Mouse (Mus musculus) retina, adult 2 months (tissue): ENCODE measurements at regions not wholly inside any gene's neighbourhood (a gene's known extent, or its start where the extent isn't known, plus 50 kb on each side); places are given as distances from the start of the nearest gene placed in this dataset.

Source experiments
- DNase-seq: peaks from one replicate; pipeline ENCODE4 v3.0.0-alpha.2; 2012; ENCODE audit warnings: low read depth, low spot score

DNA sequence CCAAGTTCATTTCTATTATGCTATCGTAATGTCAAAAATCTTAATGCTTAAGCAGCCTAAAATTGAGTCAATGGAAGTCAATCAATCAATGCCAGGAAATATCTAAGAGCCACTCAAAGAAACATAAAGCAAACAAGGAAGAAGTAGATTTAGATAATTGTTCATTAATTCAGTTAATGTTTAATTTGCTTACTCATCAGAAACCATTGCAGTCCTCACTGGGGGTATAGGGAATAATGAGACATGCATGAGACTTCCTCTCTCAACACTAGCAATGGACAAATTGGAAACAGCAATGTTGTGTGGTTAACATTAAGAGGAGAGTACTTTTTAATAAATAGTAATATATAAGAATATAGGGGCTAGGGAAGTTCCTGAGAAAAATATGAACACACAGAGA, 209.9 kb downstream of the Etaa1 start:
- no peak for DNase-seq

DNA sequence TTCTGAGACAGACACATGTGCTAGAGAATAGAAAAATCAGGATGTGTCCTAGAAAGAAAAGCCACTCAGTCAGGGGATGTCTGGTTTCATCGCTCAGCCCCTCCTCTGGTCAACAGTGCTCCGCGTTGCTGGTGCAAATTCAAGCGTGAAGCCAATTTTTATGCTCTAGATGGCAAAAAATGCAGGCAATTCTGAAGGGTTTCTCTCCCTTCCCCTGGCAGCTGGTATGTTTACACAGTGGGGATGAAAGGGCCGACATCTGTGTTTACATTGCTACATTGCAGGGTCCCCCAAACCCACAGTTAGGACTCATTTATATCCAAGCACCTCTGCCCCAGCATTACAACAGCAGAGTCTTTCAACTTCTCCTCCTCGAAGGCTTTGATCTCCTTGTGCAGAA, 203.3 kb downstream of the Etaa1 start:
- DNase-seq = no peak

DNA sequence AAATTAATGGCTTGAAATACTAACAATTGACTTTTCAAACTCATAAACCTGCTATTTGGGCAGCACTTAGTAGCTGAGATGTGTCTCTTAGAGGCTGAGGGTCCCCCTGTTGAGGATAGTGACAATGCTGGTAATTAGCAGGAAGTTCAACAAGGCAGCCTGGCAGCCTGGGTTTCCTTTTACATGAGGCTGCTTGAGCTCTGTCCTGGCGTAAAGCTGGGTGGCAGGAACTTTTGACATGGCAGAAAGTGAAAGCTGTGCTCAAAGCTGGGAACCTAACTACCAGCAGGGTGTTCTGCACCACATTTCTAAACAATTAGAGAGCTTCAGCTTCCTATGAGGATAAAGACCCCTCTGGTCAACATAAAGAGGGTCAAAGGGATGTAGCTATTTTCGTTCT, 194.5 kb downstream of the Etaa1 start:
- no peak for DNase-seq

DNA sequence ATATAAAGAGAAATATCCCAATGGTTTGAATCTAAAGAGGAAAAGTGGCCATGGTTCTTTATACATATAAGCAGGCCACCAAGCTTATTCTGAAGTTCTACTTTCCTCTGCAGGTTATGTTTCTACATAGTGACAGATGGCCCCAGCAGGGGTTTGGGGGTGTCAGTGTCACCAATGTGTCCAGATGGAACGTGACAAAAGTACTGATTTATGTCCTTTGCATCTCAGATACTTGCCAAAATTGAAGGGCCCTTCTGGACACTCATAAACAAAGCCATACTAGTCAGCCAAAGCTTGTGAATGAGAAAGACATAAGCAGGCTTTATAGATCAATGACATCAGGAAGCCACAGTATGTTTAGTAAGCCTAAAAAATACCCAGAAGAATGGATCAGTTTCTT, 190.3 kb downstream of the Etaa1 start:
- no peak for DNase-seq

DNA sequence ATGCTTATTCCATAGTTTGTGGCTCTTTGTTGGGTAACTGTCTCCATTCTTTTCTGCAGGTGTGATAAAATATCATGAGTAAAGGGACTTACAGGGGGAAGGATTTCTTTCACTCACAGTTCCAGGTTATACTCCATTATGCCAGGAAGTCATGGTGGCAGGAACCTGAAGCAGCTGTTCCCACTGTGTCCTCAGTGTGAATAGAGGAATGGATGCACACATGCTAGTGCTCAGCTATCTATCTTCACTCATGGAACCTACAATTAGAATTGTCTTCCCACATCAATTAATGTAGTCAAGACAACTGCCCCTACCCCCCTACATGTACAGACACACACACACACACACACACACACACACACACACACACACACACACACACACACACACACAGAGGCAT, 189.5 kb downstream of the Etaa1 start:
- no peak for DNase-seq

DNA sequence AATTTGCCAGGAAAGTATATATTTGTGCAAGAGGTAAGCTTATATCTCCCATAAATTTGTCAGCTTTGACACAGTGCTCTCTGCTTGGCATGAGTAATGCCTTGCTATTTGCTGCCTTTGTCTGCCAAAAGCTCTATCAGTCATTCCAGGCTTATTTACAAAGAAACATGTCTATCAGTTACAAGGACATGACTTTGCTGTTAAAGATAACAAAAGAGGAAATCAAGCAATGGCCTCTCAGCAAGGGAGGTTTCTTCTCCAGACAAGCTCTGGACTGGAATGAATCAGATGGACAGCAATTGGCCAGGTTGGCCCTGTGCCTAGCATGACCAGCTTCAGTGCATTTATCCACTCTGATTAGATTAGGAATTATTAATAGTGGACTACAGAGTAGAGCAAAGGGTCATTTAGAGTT, 185.3 kb downstream of the Etaa1 start:
- DNase-seq = no peak

DNA sequence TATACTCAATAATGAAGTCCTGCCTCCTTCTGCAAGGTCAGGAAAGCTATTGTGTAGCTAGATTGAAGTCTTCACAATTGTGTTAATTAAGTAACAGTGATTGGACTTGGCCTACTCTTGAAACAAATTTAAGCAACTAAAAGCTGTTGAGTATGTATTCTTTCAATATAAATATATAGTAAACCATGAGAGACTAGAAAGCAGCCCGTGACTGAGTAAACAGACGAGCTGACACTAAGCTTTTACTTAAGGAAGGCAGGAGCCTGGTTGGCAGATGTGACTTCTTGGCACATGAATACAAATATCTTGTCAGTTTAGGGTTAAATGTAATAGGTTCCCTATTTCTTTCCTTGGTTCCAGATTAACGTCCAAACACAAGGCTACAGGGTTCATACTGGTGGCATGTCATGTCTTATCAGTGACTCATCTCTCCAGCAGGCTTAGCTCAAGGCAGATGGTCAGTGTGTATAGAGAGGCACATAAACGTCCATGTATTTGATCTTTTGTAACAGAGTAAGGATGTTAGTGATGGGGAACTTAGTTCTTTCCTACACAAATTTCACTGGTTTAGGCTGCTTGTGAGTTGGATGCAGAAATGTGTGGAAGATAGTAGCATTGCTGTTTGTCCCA, 184.7 kb downstream of the Etaa1 start:
- no peak for DNase-seq

DNA sequence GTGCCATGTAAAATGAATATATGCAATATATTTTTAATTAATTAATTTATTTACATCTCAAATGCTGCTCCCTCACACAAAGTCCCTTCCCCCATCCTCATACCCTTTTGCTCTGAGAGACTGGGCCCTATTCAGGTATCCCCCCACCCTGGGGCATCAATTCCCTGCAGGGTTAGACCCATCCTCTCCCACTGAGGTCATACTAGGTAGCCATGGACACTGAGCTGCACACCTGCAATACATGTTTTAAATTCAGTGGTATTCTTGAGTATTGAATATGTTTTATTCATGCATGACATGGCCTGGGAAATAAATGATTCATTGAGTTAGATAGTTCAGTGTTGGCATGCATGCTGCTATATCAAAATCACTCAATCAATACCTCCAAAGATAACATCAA, 156.0 kb downstream of the Etaa1 start:
- no peak for DNase-seq

DNA sequence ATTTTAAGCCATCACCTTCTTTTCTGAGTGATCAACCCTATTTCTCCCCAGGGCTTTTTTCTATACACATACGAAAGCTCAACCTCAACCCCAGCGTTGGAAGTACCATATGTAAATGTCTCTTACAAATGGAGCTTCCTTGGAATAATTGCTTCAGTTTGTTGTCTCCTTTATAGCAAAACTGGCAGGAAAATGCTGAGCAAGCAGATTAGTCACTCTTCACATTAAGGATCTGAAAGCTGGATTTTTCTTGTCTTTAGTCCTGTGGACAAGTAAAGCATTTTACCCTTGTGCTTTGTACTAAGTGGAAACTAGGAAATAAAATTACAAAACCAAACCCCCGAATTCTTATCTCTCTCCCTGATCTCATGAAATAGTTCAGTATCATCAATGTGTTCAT, 145.8 kb downstream of the Etaa1 start:
- no peak for DNase-seq

DNA sequence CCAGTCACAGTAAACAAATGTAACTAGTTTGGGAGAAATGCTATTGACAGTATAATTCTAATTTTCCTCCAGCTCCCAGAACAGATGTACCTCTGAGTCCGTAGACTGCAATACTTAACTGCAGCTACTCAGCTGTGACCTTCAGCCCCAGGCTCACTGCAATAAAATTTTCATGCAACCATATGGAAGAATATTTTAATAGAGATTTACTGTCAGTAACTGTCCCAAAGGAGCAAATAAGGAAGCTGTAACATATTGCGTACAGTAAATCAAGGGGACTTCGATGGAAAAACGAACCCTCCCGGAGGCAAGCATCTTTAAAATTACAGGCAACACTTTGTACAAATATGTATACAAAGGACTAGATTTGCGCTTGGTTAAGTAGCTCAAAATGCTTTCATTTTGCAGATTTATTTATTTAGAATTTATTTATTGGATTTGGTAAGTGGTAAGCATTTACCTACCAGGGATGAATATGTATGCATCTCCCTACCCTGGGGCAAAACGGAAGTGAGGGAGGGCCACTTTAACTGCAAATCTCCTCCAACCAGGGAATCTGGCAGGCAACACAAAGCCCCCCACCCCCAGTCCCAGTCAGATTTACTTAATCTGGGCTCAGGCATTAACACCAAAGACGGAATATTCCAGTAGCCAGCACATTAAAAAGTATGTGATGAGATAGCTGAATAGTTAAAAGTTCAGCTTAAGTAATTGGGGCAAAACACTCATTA, 141.7 kb downstream of the Etaa1 start:
- no peak for DNase-seq

DNA sequence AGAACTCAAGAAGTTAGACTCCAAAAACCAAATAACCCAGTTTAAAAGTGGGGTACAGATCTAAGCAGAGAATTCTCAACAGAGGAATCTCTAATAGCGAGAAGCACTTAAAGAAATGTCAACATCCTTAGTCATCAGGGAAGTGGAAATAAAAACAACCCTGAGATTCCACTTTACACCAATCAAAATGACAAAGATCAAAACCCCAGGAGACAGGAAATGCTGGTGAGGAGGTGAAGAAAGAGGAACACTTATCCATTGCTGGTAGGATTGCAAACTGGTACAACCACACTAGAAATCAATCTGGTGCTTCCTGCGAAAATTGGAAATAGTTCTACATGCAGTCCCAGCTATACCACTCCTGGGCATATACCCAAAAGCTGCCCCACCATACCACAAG, 111.0 kb downstream of the Etaa1 start:
- no peak for DNase-seq

DNA sequence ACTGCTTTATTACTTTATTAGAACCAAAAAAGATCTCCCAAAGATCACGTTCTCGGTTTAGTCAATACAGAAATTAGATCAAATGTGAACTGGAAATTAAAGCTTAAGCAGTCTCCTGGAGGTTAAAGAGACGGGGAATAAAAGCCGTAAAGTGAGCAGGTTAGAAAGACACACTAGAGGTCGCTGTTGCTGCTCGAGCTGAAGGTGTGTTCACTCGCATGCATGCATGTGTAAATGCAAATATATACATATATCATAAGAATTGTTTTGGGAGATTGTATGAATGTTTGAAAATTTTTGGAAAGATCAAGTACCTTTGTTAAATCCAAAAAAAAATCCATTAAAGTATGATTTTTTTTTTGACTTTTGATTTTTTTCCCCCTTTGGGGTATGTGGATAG, 101.3 kb downstream of the Etaa1 start:
- DNase-seq = peak; percentile 4

DNA sequence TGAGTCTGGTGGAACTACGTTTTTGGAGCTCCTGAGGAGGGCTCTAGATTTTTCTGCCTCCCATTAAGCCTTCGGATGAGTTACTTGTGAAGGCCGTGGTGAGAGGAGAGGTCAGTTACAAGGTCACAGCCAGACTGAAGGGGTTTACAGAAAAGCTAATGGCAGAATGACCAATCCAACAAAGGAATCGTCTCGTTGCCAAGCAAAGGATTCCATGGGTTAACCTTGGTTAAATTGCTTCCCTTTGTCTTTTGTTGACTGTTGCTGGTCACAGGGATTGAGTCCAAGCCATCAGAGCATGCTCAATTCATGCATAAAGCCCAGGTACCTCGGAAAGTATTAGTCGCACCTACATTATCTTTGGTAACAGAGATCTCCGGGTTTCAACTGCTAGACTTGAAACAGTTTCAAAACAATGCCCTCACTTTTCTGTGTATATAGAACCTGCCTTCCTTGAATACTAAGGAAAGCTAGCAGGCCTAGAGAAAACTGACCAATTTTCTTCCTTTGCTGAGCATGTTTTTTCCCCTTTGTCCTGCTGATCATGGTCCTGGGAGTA, 100.3 kb downstream of the Etaa1 start:
- no peak for DNase-seq

DNA sequence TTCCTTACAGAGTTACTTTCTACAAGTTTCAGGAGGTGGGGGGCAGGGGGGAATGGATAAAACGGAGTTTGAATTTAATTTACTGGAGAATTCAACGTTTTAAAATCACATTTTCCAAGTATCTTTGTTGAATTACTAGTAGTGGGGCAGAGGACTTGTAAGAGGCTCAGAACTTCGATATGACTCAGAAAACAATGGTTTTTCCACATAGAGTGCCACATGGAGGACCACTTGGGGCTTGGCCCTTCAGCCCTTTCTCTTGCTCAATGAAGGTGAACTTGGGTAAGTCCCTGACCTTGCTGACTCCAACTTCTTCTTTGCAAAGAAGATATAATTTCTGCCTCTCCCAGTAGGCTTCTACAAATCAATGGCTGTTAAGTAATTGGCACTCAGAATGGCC, 99.8 kb downstream of the Etaa1 start:
- DNase-seq = no peak

DNA sequence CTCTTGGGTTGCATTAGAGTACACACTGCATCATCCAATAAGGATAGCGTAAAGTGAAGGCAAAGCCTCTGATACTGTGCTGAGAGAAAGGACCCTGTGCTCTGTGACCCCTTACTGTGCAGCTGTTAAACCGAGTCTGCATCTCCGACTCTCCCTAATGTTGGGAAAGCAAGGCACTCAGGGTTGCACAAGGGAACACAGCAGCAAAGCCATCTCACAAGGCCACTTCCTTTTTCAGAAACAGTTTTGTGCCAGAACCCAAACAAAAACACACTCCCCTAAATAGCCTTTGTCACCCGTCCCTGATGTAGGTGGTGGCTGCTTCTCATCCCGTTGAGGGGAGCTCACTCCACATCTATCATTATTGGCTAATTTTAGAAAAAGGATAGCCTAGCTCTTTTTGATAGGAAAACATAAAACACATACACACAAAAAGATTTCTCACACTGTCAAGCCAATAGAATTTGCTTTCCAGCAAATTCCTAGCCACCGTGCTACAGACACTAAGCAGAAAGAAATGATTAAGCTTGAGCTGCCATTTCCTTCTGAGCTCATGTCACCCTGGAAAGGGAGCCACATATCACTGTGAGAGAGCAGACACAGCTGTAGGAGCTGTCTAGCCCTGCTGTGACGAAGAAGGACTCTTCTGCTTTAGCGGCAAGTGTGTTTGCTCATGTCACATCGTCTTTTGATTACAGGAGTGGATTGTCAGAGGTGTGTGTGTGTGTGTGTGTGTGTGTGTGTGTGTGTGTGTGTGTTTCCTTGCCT, 94.1 kb downstream of the Etaa1 start:
- no peak for DNase-seq

DNA sequence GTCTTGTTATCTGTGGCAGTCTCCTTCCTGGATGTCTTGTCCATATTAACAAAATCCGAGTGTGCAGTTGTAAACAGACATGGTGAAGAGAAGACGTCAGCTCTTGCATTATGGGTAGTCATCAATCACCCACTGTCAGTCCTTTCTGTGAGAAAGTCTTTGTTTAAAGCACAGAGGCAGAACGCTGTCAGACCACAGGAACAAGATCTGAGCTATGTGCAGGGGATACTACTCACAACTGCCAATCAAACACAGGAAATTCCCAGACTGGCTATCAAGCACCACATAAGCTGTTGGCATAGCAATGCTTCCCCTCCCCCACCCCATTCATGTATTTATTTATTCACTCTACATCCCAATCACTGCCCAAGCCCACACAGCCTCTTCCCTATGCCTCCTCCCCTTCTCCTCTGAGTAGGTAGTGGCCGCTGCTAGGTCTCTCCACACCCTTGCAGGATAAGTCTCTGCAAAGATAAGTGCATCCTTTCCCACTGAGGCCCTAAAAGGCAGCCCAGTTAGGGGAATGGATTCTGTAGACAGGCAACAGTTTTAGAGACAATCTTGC, 88.8 kb downstream of the Etaa1 start:
- DNase-seq = no peak

DNA sequence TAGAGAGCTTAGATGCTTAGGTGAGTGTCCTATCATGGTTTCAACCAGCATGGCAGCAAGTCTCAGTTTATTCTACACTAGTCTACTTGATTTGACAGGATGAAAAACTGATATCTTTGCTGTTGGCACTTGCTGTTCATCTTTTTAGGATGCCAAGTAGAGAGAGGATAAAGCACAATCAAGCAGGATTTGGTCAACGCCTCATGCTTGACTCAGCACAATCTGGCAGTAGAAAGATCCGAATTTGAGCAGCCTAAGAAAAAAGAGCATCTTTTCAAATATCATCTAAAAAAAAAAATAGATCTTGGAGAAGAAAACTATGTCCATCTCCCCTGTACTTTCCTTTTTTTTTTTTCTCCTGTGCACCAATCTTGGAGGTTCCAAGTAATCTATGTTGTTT, 83.0 kb downstream of the Etaa1 start:
- DNase-seq = no peak

DNA sequence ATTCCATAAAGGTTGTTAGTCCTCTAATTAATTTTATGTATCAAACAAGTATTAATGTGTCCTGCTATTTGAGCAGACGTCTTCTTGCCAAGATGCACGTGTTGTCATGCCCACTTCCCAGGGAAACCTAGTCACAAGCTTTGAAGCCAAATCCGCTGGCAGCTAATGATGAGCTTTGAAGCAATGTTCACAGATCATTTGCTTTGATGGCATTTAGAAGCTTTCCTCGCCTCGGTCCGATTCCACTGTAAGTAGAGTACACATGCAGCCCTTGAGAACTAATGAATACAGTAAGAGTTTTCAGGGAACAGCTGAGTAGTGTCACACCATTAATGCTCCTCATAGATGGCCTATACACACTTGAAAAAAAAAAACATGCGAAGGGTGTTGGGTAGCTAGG, 81.8 kb downstream of the Etaa1 start:
- no peak for DNase-seq

DNA sequence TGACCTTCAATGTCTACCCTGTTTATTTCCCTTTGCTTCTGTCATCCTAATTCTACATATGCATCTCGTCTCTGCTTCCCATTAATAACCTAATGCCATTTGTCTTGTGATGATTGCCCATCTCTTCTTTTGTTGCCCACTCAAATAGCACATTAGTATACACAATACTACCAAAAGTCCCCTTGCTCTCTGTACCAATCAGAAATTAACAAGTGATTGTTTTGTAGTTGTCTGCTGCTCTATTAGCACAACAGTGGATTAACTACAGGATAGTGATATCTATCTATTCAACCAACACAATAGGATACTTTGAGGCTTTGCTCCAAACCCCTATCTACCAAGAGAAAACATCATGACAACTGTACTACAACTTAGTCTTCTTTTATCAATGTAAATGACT, 70.4 kb downstream of the Etaa1 start:
- no peak for DNase-seq
